Mouse (Mus musculus) liver, postnatal 0 days (tissue): ENCODE data around the gene Rtkn2.

Experiments
- CTCF ChIP-seq: sonication (generic); IDR thresholded peaks from 2 replicates; pipeline ENCODE4 v1.5.1; 2016; ENCODE audit warnings: antibody characterized with exemption, low read depth
- EP300 ChIP-seq: IDR thresholded peaks from 2 replicates; pipeline ENCODE4 v1.6.1; 2016; ENCODE audit warnings: antibody characterized with exemption, low read depth, mild to moderate bottlenecking

- no peak for TF ChIP-seq CTCF
- TF ChIP-seq EP300, result no peak
Observed at GRCm38 (mm10) chr10:67995356-67995755, 16.0 kb downstream of the Rtkn2 start.
